Comparison of ENCODE assay signal across 20 mouse cellular contexts in the genomic region with DNA sequence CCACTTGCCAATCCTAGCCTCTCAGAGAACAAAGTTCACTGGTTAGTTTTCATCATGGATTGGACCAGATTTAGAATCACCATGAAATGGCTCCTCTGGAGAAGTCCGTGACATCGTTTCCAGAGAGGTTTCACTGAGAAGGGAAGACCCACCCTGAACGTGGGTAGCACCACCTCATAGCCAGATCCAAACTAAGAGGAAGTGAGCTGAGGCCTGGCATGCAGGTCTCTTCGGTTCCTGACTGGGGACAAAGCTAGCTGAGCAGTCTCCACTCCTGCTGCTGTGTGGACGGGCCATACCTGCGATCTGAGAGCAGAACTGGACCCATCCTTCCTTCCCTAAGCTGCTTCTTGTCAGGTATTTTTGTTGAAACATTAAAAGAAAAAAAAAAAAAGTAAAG. TPM values are rescaled to one million over a fixed set of nuclear protein-coding genes. Genes with fewer than 3 reads are reported as not detected.
"Had no signal": no experiment of that assay in that cellular context is flagged by ENCODE, and none has a peak within 500 bp of the region (broad histone marks: within the 10 kb centered on the region; RNA-seq: fewer than 3 reads in every experiment).

No protein-coding gene starts in this region.

- H3K4me1 ChIP-seq: limb, embryonic 12.5 days; liver, embryonic 15.5 days; midbrain, embryonic 15.5 days; neural tube, embryonic 13.5 days had no signal

- H3K4me3 ChIP-seq: limb, embryonic 12.5 days; liver, embryonic 15.5 days; megakaryocyte, embryonic 14.5 days; midbrain, embryonic 15.5 days; neural tube, embryonic 13.5 days had no signal

- H3K36me3 ChIP-seq: limb, embryonic 12.5 days; liver, embryonic 15.5 days; midbrain, embryonic 15.5 days; neural tube, embryonic 13.5 days had no signal

- H3K27me3 ChIP-seq: limb, embryonic 12.5 days; liver, embryonic 15.5 days; midbrain, embryonic 15.5 days; neural tube, embryonic 13.5 days had no signal

- H3K27ac ChIP-seq: kidney, postnatal 0 days; limb, embryonic 12.5 days; liver, embryonic 15.5 days; midbrain, embryonic 15.5 days; neural tube, embryonic 13.5 days; stomach, postnatal 0 days had no signal

- ATAC-seq: lung, postnatal 0 days; midbrain, embryonic 15.5 days had no signal

- DNase-seq: kidney, adult 11 months; kidney, postnatal 36 days; layer of hippocampus, adult 9-11 months; lung, adult 2 months; lung, postnatal 36 days; retina, postnatal 1 day; right cerebral cortex, postnatal 14 days; thymus, postnatal 4 days had no signal

RNA-seq across cellular contexts. Expression of gene Defb25, which starts 38.3 kb away (rescaled TPM):
- total RNA-seq: layer of hippocampus, adult 18-20 months; left cerebral cortex, postnatal 36 days had no signal
- polyA plus RNA-seq: limb, embryonic 12.5 days; liver, embryonic 11.5 days; liver, embryonic 15.5 days; midbrain, embryonic 11.5 days; midbrain, embryonic 15.5 days; neural tube, embryonic 13.5 days had no signal

RNA-seq across cellular contexts. Expression of gene Defb36, which starts 57.0 kb away (rescaled TPM):
- total RNA-seq: layer of hippocampus, adult 18-20 months; left cerebral cortex, postnatal 36 days had no signal
- polyA plus RNA-seq: limb, embryonic 12.5 days; liver, embryonic 11.5 days; liver, embryonic 15.5 days; lung, adult 2 months; lung, postnatal 0 days; midbrain, embryonic 11.5 days; midbrain, embryonic 15.5 days; neural tube, embryonic 13.5 days had no signal
